Mouse (Mus musculus) cerebellum, postnatal 36 days (tissue): ENCODE measurements around the gene Rabggtb.
A peak's percentile ranks its signal among the peaks of the same experiment; 100 is the strongest.

Source experiments
- DNase-seq, 2 experiments: peaks; one replicate each; pipeline ENCODE4 v3.0.0; 2021 to 2022; ENCODE audit warnings: mixed read lengths in 2 of 2

Rabggtb gene

GRCm38 (mm10) chr3:153917200-153917599 lies 4.4 kb upstream of the Rabggtb start:
- DNase-seq, result no peak

GRCm38 (mm10) chr3:153913510-153914243 lies 868 bp upstream of the Rabggtb start:
- DNase-seq, result peak in 1 of 2 experiments; percentile 14

GRCm38 (mm10) chr3:153911882-153912440 lies 848 bp downstream of the Rabggtb start:
- DNase-seq, result no peak

- DNase-seq, result peak; percentile 40 to 49
Observed at GRCm38 (mm10) chr3:153911197-153911881, 1.5 kb downstream of the Rabggtb start.

GRCm38 (mm10) chr3:153910489-153910888 lies 2.3 kb downstream of the Rabggtb start:
- no peak for DNase-seq

GRCm38 (mm10) chr3:153908919-153909318 lies 3.9 kb downstream of the Rabggtb start:
- DNase-seq, result no peak

- no peak for DNase-seq
Observed at GRCm38 (mm10) chr3:153906136-153906871, 6.5 kb downstream of the Rabggtb start, which contains the start of gene Msh4. Msh4 (minus strand) TSS chr3:153906138.

GRCm38 (mm10) chr3:153905251-153906135 lies 7.3 kb downstream of the Rabggtb start:
- peak in 1 of 2 experiments; percentile 11 for DNase-seq

- DNase-seq, result peak; percentile 55 to 60
Observed at GRCm38 (mm10) chr3:153904586-153904985, 8.2 kb downstream of the Rabggtb start.

GRCm38 (mm10) chr3:153902595-153902994 lies 10.2 kb downstream of the Rabggtb start:
- DNase-seq, result no peak

- DNase-seq, result no peak
Observed at GRCm38 (mm10) chr3:153901904-153902303, 10.9 kb downstream of the Rabggtb start.

- DNase-seq, result no peak
Observed at GRCm38 (mm10) chr3:153897216-153897615, 15.6 kb downstream of the Rabggtb start.

- DNase-seq, result no peak
Observed at GRCm38 (mm10) chr3:153895454-153895853, 17.4 kb downstream of the Rabggtb start.

GRCm38 (mm10) chr3:153889188-153889781 lies 23.5 kb downstream of the Rabggtb start:
- no peak for DNase-seq

- DNase-seq, result no peak
Observed at GRCm38 (mm10) chr3:153888141-153888540, 24.7 kb downstream of the Rabggtb start.

- DNase-seq, result no peak
Observed at GRCm38 (mm10) chr3:153886296-153886695, 26.5 kb downstream of the Rabggtb start.

GRCm38 (mm10) chr3:153871396-153871795 lies 41.4 kb downstream of the Rabggtb start:
- DNase-seq, result no peak

GRCm38 (mm10) chr3:153867149-153868136 lies 45.4 kb downstream of the Rabggtb start:
- no peak for DNase-seq

GRCm38 (mm10) chr3:153864636-153865429 lies 48.0 kb downstream of the Rabggtb start:
- no peak for DNase-seq
